Mouse (Mus musculus): ENCODE measurements at regions not wholly inside any gene's neighbourhood (a gene's known extent, or its start where the extent isn't known, plus 50 kb on each side); places are given as distances from the start of the nearest gene placed in this dataset.

DNA sequence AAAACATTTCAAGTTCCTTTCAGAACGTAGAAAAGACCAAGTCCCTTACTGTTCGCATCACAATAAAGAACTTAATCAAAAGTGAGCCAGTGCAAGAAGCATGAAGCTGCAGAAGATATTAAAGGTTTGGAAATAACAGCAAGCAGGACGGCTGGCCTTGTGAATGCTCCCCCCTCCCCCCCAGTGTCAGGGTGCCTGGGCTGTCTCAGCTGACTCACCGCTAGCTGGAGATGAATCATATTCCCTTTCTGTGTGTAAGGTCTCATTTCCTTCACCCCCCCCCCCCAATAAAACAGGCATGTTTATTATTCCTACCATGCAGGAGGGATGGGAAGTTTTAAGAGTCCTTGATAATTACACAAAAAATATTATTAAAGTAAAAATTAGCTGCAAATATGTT lies 225.0 kb upstream of the Tprg start:
- H3K27me3 ChIP-seq (ENCODE audit: control insufficient read depth in 1 of 2, insufficient read depth in 2 of 2, low read length in 2 of 2), result no peaks in the 10 kb centered on the region
- H3K9ac ChIP-seq (ENCODE audit: control insufficient read depth, low read depth, low read length, poor library complexity, severe bottlenecking), result no peak overlapping the region
- H3K4me3 ChIP-seq (ENCODE audit: control insufficient read depth in 1 of 2, insufficient read depth in 1 of 2, low read depth in 2 of 2, low read length in 2 of 2), result no peak overlapping the region
- peaks cover 0 to 4% of the 10 kb centered on the region in 2 experiments; a peak in 1 of 4 replicates for H3K36me3 ChIP-seq (ENCODE audit: control insufficient read depth in 1 of 2, insufficient read depth in 2 of 2, low read length in 2 of 2)
- no peak overlapping the region for H3K27ac ChIP-seq (ENCODE audit: control insufficient read depth, low read depth, low read length)
- TF ChIP-seq GABPA (IDR thresholded peaks at IDR 0.05; ENCODE audit: low read depth, low read length), result no peak
- no peak for TF ChIP-seq RAD21 (IDR thresholded peaks at IDR 0.05; ENCODE audit: low read depth, low read length)
- no peak for TF ChIP-seq CTCF (IDR thresholded peaks at IDR 0.05 in 2 of 3, conservative IDR thresholded peaks at IDR 0.05 in 1 of 3; ENCODE audit: control insufficient read depth in 1 of 3, insufficient read depth in 1 of 3, low read depth in 2 of 3, low read length in 3 of 3, poor library complexity in 1 of 3, severe bottlenecking in 1 of 3)
- TF ChIP-seq E2F4 (IDR thresholded peaks at IDR 0.05; ENCODE audit: borderline replicate concordance, low read depth, low read length), result no peak
- no peak for TF ChIP-seq MYB (IDR thresholded peaks at IDR 0.05; ENCODE audit: low read depth, low read length)
- no peak for TF ChIP-seq TBP (IDR thresholded peaks at IDR 0.05; ENCODE audit: low read depth, low read length)
- no peak for TF ChIP-seq BHLHE40 (IDR thresholded peaks at IDR 0.05; ENCODE audit: borderline replicate concordance, low read depth, low read length)
- TF ChIP-seq UBTF (IDR thresholded peaks at IDR 0.05; ENCODE audit: borderline replicate concordance, insufficient read depth, low read depth, low read length), result no peak
- TF ChIP-seq SIN3A (IDR thresholded peaks at IDR 0.05; ENCODE audit: low read length), result no peak
- TF ChIP-seq MAX (IDR thresholded peaks at IDR 0.05; ENCODE audit: low read length), result no peak
- no peak for TF ChIP-seq POLR2A (IDR thresholded peaks at IDR 0.05; ENCODE audit: control insufficient read depth in 1 of 2, insufficient read depth in 1 of 2, low read depth in 1 of 2, low read length in 2 of 2, poor library complexity in 1 of 2)
- peaks cover 0 to 5% of the 10 kb centered on the region in 2 experiments; a peak in 2 of 4 replicates for H3K4me1 ChIP-seq (ENCODE audit: control insufficient read depth in 1 of 2, insufficient read depth in 2 of 2, low read length in 2 of 2)
- H3K79me2 ChIP-seq (ENCODE audit: control insufficient read depth, insufficient read depth, low read length, poor library complexity), result no peaks in the 10 kb centered on the region
- no peak for DNase-seq (ENCODE audit: low read depth, low spot score)
- no peaks in the 10 kb centered on the region for H3K9me3 ChIP-seq (replicated peaks; ENCODE audit: insufficient read depth, low read length)

DNA sequence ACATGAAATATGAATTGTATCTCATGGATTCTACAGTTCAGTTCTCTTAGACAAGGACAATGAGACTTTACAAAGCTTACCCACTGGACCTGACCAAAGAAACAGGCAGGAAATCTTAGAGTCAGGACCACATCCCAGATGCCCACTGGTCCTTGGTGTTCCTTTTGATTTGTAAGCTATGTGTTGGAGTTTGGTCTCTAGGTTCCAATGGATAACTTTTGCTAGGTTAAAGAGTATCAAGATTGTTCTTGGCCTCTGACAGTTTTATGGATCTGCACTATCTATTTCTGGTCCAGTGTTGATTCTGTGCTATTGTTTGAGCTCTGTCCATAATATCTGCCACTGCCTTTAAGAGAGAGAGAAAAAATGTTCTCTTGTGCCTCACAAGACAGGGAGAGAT lies 222.6 kb upstream of the Tprg start:
- TF ChIP-seq MYB (IDR thresholded peaks at IDR 0.05; ENCODE audit: low read depth, low read length) (no peak), UBTF (IDR thresholded peaks at IDR 0.05; ENCODE audit: borderline replicate concordance, insufficient read depth, low read depth, low read length) (no peak), JUND (IDR thresholded peaks at IDR 0.05; ENCODE audit: low read depth, low read length) (no peak), E2F4 (IDR thresholded peaks at IDR 0.05; ENCODE audit: borderline replicate concordance, low read depth, low read length) (no peak), NRF1 (IDR thresholded peaks at IDR 0.05; ENCODE audit: insufficient read depth, low read depth, low read length, poor library complexity, severe bottlenecking) (no peak), ZC3H11A (IDR thresholded peaks at IDR 0.05; ENCODE audit: low read depth, low read length) (no peak), USF1 (IDR thresholded peaks at IDR 0.05; ENCODE audit: low read depth, low read length) (no peak), TBP (IDR thresholded peaks at IDR 0.05; ENCODE audit: low read depth, low read length) (no peak), RCOR1 (IDR thresholded peaks at IDR 0.05; ENCODE audit: low read depth, low read length) (no peak), MEF2A (IDR thresholded peaks at IDR 0.05; ENCODE audit: extremely low read depth, insufficient replicate concordance, low read depth, low read length, poor library complexity, severe bottlenecking) (no peak), MYC (IDR thresholded peaks at IDR 0.05; ENCODE audit: low read depth, low read length) (no peak), ZNF384 (IDR thresholded peaks at IDR 0.05; ENCODE audit: low read depth, low read length) (no peak)
- Histone ChIP-seq H3K4me1 (ENCODE audit: control insufficient read depth in 1 of 2, insufficient read depth in 2 of 2, low read length in 2 of 2) (peaks cover 0 to 5% of the 10 kb centered on the region in 2 experiments; a peak in 2 of 4 replicates), H3K36me3 (ENCODE audit: control insufficient read depth in 1 of 2, insufficient read depth in 2 of 2, low read length in 2 of 2) (0 out of 4 replicates have a peak, but pooled peaks cover 0 to 2% of the 10 kb centered on the region in 2 experiments), H3K79me2 (ENCODE audit: control insufficient read depth, insufficient read depth, low read length, poor library complexity) (no peaks in the 10 kb centered on the region), H3K27me3 (ENCODE audit: control insufficient read depth in 1 of 2, insufficient read depth in 2 of 2, low read length in 2 of 2) (no peaks in the 10 kb centered on the region), H3K27ac (ENCODE audit: control insufficient read depth, low read depth, low read length) (no peak overlapping the region), H3K9ac (ENCODE audit: control insufficient read depth, low read depth, low read length, poor library complexity, severe bottlenecking) (no peak overlapping the region), H3K4me3 (ENCODE audit: control insufficient read depth in 1 of 2, insufficient read depth in 1 of 2, low read depth in 2 of 2, low read length in 2 of 2) (no peak overlapping the region), H3K9me3 (replicated peaks; ENCODE audit: insufficient read depth, low read length) (no peaks in the 10 kb centered on the region)
- DNase-seq (ENCODE audit: low read depth, low spot score), result no peak
